Mouse (Mus musculus): ENCODE measurements at regions not wholly inside any gene's neighbourhood (a gene's known extent, or its start where the extent isn't known, plus 50 kb on each side); places are given as distances from the start of the nearest gene placed in this dataset.
A peak's percentile ranks its signal among the peaks of the same experiment; 100 is the strongest.

DNA sequence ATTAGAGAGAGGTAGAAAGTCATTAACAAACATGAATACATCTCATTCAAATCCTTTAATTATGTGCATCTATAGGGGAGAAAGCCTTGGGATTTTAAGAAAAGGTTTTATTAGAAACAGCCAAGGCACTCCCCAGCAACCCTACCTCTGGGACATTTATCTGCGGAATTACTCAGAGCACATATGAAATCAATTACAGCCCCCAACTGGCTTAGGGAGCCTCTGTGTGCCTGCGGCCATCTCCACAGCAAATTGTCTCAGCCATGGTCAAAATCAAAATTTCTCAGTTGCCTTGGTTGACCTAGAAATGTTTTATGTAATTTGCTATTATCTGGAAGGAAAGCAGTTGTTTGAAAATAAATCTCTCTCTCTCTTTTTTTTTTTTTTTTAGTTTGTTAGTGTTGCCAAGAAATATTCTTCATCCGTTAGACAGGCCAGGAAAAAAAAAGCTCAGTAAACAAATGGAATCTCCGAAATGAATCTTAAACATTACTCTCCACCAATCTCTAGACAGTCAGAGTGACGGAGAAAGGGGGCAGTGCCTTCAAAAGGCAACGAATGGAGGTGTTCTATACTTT is 110.0 kb upstream of the Lpar1 start:
- no peak for DNase-seq
- intact Hi-C loops (cut with DNase I): no loop called here

- no peak for DNase-seq
- intact Hi-C loops (cut with DNase I): no loop called here
Observed at GRCm38 (mm10) chr4:58661781-58662293, 108.1 kb upstream of the Lpar1 start.

GRCm38 (mm10) chr4:58660511-58660910 is 106.8 kb upstream of the Lpar1 start:
- DNase-seq: no peak
- intact Hi-C loops (cut with DNase I): no loop called here

DNA sequence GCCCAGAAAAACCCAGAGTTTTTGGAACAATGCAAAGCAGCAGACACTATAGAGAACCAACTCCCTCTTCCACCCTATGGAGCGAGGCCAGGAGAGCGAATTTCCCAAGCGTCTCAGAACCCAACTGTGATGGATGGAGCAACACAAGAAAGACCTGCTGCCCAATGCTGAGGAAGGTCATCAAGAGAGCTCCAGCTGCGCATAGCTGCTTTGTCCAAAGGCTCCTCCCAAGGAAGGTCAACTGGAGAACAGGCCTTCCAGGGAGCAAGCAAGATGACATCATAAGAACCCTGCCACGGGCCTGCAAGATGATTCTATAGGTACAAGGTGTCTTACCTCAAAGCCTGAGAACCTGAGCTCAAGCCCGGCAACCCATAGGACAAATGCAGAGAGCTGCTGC is 104.5 kb upstream of the Lpar1 start:
- intact Hi-C loops (cut with DNase I): no loop called here
- no peak for DNase-seq

DNA sequence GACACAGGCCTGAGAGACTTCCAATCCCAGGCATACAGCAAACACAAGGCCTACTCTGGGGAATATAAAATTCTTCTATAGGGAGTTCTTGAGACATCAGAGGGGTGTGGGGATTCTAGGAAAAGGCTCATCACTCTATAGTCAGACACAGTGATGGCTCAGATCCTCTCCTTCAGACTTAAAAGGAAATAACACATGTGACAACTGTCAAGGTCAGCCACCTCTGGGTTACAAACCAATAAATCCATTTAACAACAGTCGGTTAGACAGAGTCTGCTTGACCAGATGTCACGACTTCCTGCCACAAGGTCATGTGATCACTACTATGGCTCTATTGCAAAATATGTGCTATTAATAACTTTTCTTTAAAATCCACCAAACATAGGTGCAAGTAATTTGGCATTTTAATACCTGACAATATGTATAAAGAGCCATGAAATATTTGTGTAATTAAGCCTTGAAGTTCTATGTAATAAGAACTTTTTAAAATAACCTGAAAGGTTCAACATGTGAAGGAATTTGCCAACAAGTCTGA is 94.1 kb upstream of the Lpar1 start:
- DNase-seq: no peak
- intact Hi-C loops (cut with DNase I): no loop called here

- intact Hi-C loops (cut with DNase I): no loop called here
- DNase-seq: no peak
Observed at GRCm38 (mm10) chr4:58646821-58647220, 93.1 kb upstream of the Lpar1 start.

GRCm38 (mm10) chr4:58643371-58643770 is 89.7 kb upstream of the Lpar1 start:
- intact Hi-C loops (cut with DNase I): no loop called here

GRCm38 (mm10) chr4:58642236-58642635 is 88.5 kb upstream of the Lpar1 start:
- intact Hi-C loops (cut with DNase I): no loop called here
- no peak for DNase-seq

More at GRCm38 (mm10) chr4:58643371-58643770, 89.7 kb upstream of the Lpar1 start:
- peak in 1 of 2 experiments; percentile 12 for DNase-seq

- intact Hi-C loops (cut with DNase I): no loop called here
Observed at GRCm38 (mm10) chr4:58632696-58633095, 79.0 kb upstream of the Lpar1 start.

DNA sequence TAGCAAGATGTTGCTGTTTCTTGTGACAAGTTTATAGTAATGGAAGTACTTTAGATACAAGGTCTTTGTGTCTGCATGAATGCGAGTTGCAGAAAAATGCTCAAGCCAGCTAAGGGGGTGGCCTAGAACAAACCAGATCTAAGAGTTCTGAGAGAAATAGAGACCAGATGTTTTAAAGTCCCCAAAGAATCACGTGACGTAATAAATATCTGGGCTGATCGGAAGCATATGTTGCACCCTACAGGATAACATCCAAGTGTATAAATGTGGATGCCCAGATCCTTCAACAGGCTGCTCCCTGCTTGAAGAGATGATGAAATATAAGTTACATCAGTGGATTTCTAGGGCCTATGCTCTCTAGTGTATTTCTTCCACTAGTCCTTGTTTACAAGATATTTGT is 77.7 kb upstream of the Lpar1 start:
- intact Hi-C loops (cut with DNase I): no loop called here

More at GRCm38 (mm10) chr4:58632696-58633095, 79.0 kb upstream of the Lpar1 start:
- DNase-seq: no peak

GRCm38 (mm10) chr4:58627021-58627420 is 73.3 kb upstream of the Lpar1 start:
- no peak for DNase-seq
- intact Hi-C loops (cut with DNase I): no loop called here

More for the DNA sequence above, 77.7 kb upstream of the Lpar1 start:
- no peak for DNase-seq

DNA sequence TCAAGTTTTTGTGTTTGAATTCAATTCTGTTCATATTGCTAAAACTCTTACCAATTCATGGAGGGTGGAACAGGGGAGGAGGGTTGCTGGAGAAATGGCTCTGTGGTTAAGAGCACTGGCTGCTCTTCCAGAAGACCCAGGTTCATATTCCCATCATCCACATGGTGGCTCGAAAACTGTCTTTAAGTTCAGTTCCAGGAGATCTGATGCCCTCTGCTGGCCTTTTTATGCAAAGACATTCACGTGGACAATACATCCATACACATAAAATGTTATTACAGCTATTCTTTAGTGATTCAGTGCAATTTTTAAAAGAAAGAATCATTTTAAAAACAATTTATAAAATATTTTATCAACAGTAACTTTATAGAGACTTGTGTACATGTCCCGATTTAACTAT is 70.4 kb upstream of the Lpar1 start:
- no peak for DNase-seq
- intact Hi-C loops (cut with DNase I): no loop called here

DNA sequence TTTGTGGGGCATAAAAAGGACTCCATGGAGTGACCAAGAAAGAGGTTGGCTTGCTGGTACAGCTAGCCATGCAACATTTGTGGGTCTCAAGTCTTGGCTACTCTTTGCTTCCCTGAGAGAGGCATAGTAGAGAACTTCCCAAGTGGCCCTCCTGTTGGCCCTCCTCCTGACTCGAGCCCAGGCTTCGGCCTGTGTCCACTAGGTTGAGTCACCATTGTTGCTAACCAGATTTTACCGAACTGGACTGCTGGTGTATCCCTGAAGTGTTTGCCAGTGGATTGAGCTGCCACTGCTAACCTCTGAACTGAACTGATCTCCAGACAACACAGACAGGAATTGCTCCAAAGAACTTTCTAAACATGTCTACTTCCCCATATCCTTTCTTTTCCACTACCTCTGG is 66.9 kb upstream of the Lpar1 start:
- intact Hi-C loops (cut with DNase I): no loop called here
- no peak for DNase-seq

- peak; percentile 22 to 26 for DNase-seq
- intact Hi-C loops (cut with DNase I): no loop called here
Observed at GRCm38 (mm10) chr4:58617261-58617660, 63.6 kb upstream of the Lpar1 start.

DNA sequence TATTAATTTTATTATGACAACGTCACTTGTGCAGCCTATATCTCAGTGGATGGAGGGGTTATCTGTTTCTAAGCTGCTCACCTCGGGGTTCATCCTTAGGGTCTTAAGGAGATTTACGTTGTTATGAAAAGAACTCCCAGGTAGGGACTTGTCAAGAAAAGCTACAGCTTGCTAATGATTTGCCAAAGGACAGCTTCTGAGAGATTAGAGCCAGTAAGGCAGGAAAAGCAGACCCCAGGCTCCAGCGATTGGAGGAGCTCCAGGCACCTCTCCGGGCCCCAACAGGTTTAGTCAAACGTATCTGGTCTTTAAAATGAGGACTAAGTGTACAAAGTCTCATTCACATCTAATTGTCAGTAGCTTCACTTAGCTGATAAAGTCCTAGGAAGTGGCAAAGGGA is 59.8 kb upstream of the Lpar1 start:
- intact Hi-C loops (cut with DNase I): no loop called here

GRCm38 (mm10) chr4:58613022-58613421 is 59.3 kb upstream of the Lpar1 start:
- intact Hi-C loops (cut with DNase I): no loop called here
- no peak for DNase-seq

More for the DNA sequence above, 59.8 kb upstream of the Lpar1 start:
- DNase-seq: no peak

DNA sequence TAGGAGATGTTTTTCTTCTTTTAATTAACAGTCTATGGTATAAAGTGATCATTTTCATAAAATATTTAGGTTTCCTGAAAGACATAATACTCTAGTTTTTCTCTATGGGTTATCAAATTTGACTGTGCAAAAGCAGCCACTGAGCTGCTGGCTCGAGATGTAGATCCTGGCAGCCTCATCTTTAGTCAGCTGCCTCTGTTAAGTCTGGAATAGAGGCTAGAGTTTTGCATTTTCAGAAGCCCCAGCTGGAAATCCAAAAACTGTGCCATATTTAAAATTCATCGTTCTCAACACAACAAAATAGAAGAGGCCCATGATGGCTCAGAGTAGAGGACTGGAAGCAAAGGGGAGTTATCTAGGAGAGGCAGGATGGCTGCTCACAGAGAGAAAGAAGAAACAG is 53.8 kb upstream of the Lpar1 start:
- intact Hi-C loops (cut with DNase I): no loop called here
- DNase-seq: peak in 1 of 2 experiments; percentile 23

- DNase-seq: peak; percentile 6 to 11
- intact Hi-C loops (cut with DNase I): no loop called here
Observed at GRCm38 (mm10) chr4:58605941-58606340, 52.2 kb upstream of the Lpar1 start.
